Comparison of ENCODE assay signal across 19 mouse cellular contexts in genomic region chr1:52419088-52419819, GRCm38 (mm10).
"Had no signal": no experiment of that assay in that cellular context is flagged by ENCODE, and none has a peak within 500 bp of the region (broad histone marks: within the 10 kb centered on the region; RNA-seq: fewer than 3 reads in every experiment).

No protein-coding gene starts in this region.

- H3K4me1 ChIP-seq: limb, embryonic 12.5 days; limb, embryonic 15.5 days; midbrain, embryonic 12.5 days; stomach, embryonic 15.5 days had no signal

- H3K4me2 ChIP-seq: limb, embryonic 12.5 days; limb, embryonic 15.5 days; liver, embryonic 11.5 days; lung, embryonic 14.5 days; midbrain, embryonic 12.5 days; stomach, embryonic 15.5 days had no signal

- H3K9ac ChIP-seq: limb, embryonic 12.5 days; limb, embryonic 15.5 days; liver, embryonic 14.5 days; liver, postnatal 0 days; lung, embryonic 14.5 days; midbrain, embryonic 12.5 days; stomach, embryonic 15.5 days had no signal

- H3K27me3 ChIP-seq: limb, embryonic 12.5 days; limb, embryonic 15.5 days; midbrain, embryonic 12.5 days; stomach, embryonic 15.5 days had no signal

- ATAC-seq: liver, postnatal 0 days; lung, postnatal 0 days; midbrain, embryonic 16.5 days had no signal

- H3K9me3 ChIP-seq: limb, embryonic 12.5 days; limb, embryonic 15.5 days; midbrain, embryonic 12.5 days; stomach, embryonic 15.5 days had no signal

- H3K27ac ChIP-seq: kidney, postnatal 0 days; layer of hippocampus, adult 2 months; left cerebral cortex, adult 2 months; limb, embryonic 12.5 days; limb, embryonic 15.5 days; liver, embryonic 14.5 days; macrophage; midbrain, embryonic 12.5 days; stomach, embryonic 15.5 days had no signal

- DNase-seq: kidney, adult 2 months; kidney, postnatal 25 days; layer of hippocampus, adult 9-11 months; left cerebral cortex, postnatal 4 days; liver, postnatal 0 days; lung, embryonic 14.5 days; thymus, postnatal 25 days had no signal

- H3K36me3 ChIP-seq: limb, embryonic 12.5 days; limb, embryonic 15.5 days; midbrain, embryonic 12.5 days; stomach, embryonic 15.5 days had no signal

- H3K4me3 ChIP-seq: layer of hippocampus, adult 2 months; left cerebral cortex, adult 2 months; limb, embryonic 12.5 days; limb, embryonic 15.5 days; midbrain, embryonic 12.5 days; stomach, embryonic 15.5 days had no signal
